Mouse (Mus musculus): ENCODE results near the gene Plekhg3.

The Plekhg3 gene

DNA sequence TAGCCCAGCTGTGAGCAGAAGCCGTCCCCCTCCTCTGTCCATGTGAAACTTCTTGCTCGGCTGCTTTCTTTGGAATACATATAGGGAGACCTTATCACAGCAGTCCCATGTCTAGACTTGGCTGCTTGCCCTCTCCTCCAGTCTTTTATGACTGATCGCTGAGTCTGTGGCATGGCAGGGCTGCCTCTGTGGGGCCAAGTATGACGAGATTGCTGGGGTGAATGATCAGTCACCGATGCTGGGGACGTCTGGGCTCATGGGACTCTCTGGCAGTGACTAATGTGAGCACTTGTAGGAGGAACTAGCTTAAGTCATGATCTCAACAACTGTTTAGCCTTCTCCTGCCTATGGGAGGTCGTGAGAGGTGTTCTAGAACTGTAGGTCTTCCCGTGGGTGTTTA, 21.6 kb downstream of the Plekhg3 start:
- peak; percentile 75 for DNase-seq (ENCODE audit: inconsistent ontology term)

DNA sequence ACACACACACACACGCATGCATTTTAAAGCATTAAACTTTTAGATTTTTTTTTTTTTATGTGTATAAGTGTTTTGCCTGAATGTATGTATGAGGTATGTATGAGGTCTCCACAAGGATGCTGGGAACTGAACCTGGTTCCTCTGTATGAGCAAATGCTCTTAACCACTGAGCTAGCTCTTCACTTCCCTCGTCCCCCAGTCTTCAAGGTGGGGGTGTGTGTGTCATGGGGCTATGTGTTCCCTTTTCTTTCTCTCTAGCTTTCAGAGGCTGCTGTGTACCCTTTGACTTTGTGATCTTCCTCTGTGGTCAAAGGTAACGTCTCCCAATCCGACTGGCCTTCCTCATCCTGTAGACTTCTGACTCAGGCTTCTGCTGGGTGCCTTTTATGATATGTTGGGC, 22.3 kb downstream of the Plekhg3 start:
- no peak for DNase-seq (ENCODE audit: inconsistent ontology term)

DNA sequence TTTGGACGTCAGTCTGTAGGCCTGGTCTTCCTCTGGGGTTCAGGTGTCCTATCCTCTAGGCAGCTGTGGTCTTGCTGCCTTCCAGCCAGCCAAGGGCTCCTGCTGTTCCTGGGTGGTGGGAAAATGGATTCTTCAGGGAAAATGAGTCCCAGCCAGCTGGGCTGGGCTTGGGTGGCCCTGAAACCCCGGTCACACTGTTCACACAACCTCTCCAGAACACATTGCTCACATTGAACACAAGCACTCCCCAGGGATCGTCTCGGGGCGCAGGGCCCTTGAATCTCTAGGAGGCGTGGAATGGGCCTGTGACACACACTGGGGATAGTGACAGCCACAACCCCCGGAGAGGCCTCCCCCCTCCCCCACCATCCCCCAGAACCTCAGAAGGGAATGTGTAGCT, 23.2 kb downstream of the Plekhg3 start:
- no peak for DNase-seq (ENCODE audit: inconsistent ontology term)

DNA sequence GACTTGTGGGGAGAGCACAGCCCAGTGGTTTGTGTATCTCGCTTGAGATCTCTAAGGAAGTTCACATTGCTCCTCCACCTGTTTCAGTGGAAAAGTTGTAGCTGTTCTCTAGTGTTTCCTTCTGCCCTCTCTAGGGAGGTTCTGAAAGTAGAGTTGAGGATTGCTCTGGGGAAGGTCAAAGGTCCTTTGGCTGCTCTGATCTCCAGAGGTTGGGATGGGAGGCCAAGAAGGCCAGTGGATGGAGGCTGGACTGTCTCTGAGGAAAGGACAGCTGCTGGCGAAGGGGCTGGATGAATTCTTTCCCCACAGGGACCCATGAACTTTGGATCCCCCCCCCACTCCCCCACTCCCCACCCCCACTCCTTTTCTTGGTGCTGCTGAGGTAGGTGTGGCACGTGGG, 23.7 kb downstream of the Plekhg3 start:
- no peak for DNase-seq (ENCODE audit: inconsistent ontology term)

DNA sequence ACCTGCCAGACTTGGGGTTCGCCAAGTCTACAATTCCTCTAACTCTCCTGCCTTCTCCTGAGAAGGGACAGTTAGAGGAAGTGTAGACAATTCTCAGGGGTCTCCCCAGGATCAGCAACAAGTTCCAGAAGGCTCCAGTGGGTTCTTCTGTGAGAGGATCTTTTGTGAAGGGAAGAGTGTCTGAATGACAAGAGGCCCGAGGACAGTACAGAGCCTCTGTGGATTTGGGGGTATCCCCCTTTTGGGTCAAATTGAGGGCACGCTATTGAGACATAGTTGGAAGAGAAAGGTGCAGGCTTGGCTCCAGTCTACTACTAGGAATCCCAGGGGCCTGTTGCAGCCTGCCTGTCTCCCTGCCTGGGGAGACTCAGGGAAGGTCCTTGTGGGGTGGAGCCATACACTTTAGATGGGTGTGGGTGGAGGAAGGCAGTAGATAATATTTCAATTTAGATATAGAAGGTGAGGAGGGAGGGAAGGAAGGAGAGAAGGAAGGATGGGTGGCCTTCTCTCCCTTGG, 24.2 kb downstream of the Plekhg3 start:
- DNase-seq (ENCODE audit: inconsistent ontology term) = no peak

DNA sequence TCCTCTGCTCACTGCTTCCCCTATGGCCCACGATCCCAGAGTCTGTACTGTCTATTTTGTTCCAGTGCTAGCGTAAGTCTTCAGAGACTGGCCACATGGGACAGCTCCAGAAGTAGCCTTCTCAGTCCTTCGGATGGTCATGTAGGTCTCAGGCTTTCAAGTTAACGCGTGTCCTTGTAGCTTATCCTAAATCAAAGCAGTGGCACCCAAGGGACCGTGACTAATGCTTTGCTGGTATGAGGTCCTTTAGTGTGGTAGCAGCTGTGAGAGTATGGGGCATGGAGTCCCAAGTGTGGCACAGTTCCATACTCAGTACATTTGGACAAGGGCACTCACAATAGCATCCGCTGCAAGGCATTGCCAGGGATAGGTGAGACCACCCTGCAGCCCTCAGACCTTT, 25.5 kb downstream of the Plekhg3 start:
- no peak for DNase-seq (ENCODE audit: inconsistent ontology term)

DNA sequence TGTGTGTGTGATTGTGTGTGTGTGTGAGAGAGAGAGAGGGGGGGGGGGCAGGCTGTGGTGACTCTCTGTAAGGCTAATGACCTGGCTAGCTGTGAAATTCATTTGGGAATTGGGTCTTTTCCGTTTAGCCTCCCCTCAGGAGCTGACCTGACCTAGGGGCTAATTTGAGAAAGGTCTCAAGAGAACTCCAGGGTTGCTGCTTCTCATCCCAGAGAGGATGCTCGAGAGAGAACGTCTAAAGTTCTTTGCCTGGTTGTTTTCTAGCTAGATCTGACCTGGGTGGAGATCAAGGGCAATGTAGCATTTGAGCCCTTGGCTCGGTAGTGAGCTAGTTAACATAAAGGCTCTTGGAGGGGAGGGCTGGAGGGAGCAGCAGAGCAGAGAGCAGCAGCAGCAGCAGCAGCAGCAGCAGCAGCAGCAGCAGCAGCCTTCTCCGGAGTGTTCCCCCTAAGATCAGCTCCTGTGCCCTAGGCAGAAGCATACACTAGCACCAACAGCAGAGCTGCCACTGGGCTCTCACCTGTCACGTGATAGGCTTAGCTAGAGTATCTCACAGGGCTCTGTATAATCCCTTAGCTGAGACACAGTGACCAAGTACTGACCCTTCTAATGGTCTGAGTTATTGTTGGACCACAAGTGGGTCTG, 26.2 kb downstream of the Plekhg3 start:
- DNase-seq (ENCODE audit: inconsistent ontology term) = no peak

DNA sequence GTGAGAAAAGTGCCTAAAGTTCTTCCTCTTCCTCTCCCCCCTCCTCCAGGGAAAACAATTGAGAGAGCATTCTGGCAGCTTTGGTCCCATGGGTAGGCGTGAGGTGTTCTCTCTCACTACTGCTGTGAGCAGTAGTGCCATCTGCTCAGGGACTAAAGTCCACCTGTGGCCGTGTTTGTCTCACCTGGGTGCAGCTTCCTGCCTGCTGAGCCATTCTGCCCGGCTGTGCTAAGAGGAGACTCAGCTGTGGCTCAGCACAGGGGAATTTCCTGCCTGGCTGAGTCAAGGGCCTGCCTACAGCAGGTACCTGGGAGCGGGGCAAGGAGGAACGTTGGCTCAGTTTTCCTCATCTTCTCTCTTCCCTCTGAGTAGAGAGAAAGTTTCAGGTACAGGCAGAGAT, 27.5 kb downstream of the Plekhg3 start:
- DNase-seq (ENCODE audit: inconsistent ontology term) = no peak

DNA sequence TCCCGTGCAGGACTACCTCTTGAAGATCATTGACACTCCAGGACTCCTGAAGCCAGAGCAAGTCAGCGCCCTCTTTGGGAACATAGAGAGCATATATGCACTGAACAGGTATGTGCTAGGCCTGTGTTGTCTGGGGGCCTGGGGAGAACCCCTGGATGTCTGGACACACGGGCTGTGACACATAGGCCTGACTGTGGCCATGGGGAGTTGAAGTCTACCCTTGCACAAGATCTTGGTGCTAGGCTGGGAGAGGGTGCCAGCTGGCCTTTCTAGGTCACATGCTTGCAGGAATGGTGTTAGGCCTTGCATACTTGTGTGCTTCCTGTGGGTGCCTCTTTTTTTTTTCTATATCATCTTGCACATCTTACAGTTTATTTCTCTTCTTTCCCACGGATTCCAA, 31.5 kb downstream of the Plekhg3 start:
- DNase-seq (ENCODE audit: inconsistent ontology term) = no peak

DNA sequence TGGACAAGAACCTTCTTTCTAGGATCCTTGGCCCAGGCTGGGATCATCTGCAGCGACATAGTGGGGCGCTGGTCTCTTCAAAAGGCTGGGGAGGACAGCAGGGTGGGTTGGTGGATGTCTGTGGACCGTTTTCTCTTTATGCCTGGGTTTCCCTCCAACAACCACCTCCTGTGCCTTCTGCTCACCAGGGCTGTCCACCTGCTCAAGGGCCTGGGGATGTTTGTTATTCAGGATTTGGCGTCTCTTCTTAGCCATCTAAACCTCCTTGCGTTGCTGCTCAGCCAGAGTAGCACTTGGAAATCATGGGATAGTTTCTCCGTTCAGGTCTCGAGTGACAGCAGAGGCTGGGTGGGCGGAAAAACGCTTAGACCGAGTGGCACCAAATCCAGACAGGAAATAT, 35.6 kb downstream of the Plekhg3 start:
- DNase-seq (ENCODE audit: inconsistent ontology term) = no peak

DNA sequence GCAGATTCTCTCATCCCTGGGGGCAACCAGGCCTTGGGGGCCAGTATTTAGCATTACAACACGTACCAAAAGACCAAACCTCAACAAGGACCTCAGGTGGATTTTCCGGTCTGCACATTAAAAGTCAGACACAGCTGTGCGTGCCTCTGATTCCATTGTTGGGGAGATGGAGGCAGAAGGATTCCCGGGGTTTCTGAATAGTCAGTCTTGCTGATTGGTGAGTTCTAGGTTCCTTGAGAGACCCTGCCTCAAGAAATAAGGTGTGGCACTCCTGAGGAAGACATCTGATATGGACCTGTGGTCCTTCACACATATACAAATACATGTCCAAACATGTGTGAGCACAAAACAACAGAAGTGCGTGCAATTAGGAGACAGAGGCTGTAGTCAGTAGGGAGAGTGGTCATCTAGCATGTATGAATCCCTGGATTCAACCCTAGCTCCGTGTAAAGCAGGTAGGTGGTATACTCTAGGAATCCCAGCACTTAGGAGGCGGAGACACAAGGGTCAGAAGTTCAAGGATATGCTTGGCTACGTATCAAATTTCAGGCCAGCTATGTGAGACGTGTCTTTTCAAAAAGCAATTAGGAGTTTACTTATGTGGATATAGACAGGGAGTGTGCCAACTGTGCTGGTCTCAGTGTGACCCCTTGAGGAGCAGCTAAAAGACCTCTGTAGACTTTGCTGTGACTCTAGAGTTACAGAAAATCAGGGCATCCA, 39.7 kb downstream of the Plekhg3 start:
- DNase-seq (ENCODE audit: inconsistent ontology term) = no peak

DNA sequence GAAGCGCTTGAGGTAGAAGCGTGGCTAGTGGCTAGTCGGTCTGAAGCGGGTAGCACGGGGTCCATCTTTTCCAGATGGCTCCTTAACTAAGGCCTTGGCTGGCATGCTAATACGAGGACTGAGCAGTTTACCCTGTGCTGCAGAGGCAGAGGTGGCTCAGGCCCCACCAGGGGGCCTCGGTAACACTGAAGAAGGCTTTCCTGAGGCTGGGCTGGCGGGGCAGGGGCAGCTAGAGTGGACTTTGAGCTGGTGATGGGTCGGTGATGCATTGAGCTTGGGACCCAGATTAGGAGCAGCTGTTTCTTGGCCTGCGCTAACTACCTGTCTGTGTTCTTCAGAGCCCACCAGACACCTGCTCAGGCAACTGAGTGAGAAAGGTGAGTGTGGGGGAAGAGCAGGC, 40.6 kb downstream of the Plekhg3 start:
- DNase-seq (ENCODE audit: inconsistent ontology term) = no peak

DNA sequence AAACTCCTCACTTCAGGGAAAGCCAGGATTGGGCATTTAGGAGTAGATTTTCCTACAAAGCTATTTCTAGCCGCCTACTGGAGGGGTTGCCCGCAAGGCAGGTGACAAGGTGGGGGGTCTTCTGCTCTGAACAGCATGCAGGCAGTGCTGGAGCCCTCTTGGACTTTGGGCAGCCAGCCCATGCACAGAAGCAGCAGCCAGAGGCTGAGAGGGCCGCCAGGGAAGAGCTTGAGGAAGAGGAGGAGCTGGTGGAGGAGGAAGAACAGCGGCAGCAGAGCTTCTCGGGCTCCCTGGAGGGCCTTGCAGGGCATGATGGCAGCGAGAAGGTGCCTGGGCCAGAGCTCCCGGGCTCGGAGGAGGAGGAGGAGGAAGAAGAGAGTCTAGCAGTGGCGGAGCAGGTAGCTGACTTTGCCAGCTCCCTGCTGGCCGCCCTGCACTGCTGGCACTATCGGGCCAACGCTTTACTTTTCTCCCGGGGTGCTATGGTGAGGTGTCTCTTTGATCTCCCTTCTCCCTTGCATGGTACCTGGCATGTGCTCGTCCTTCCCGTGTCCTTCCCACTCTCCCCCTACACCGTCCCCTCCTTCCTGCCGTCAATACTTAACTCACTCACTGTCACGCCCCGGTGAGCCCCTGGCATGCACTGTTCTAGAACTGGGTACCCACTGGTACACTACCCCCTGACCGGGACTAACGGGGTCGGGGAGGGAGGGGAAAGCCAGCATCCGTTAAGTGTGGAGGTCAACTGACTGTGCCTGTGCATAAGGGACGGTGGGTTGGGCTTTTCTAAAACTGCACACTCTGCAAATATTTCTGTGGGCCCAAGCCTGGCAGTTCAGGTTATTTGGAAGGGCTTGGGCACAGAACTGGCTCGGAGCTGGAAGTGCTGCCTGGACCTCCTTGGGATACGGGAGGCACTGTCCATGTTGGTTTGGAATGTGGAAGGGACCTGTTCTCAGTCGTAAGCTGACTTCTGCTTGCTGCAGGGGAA, 41.9 kb downstream of the Plekhg3 start:
- DNase-seq (ENCODE audit: inconsistent ontology term) = peak; percentile 48

DNA sequence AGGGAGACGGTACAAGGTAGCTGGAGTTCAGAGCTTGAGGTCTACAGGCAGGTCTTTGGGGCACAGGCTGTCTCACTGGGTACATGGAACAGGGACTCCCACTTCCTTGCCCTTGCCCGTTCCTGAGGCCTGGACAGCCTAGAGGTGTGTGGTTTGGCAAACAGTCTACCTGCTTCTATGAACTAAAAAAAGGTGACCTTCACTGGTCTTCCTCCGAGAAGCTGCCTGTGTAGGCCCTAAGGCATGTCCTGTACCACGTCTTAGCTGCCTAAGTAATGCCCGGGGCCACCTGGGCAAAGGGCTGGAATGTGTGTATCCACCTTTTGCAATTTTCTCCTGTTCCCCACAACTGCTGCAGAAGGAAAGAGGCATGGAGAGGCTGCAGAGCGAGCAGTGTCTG, 42.7 kb downstream of the Plekhg3 start:
- no peak for DNase-seq (ENCODE audit: inconsistent ontology term)

DNA sequence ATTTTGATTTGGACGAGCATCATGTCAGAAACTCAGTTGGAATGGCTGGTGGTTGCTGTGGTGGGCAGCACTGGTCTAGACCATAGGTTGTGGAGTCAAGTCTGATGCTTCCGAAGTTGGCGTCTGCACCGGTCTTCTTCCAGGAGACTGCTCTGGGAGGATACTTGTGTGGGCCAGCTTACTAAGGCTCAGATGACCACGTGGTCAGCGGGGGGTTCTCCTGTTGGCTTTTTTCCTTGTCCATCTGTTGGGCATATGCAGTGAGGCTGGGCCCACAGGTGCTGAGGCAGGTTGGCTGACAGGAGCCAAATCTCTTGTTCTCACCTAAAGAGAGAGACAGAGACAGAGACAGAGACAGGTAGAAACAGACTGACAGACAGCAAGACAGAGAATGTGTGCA, 44.1 kb downstream of the Plekhg3 start:
- no peak for DNase-seq (ENCODE audit: inconsistent ontology term)

DNA sequence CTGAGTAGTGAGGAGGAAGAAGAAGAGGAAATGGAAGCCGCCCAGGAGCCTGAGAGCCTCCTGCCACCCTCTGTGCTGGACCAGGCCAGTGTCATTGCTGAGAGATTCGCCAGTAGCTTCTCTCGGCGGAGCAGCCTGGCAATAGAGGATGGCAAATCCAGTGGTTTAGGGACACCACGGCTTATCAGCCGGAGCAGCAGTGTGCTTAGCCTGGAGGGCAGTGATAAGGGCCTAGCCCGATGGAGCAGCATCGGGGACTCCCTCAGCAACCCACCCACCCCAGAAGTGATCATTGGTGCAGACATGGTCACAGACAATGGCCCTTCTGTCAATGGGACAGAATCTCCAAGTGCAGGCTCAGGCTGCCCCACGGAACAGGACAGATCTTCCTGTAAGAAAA, 45.4 kb downstream of the Plekhg3 start:
- DNase-seq (ENCODE audit: inconsistent ontology term) = no peak

DNA sequence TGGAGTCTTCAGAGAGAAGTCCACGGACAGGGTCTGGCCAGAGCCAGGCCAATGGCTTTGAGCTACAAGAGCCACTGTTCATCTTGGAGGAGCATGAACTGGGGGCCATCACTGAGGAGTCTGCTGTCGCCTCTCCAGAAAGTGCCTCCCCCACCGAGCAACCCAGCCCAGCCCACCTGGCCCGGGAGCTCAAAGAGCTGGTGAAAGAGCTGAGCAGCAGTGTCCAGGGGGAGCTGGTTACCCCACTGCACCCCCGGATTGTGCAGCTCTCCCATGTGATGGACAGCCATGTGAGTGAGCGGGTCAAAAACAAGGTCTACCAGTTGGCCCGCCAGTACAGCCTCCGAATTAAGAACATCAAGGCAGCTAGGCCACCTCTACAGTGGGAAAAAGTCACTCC, 46.1 kb downstream of the Plekhg3 start:
- DNase-seq (ENCODE audit: inconsistent ontology term) = no peak

DNA sequence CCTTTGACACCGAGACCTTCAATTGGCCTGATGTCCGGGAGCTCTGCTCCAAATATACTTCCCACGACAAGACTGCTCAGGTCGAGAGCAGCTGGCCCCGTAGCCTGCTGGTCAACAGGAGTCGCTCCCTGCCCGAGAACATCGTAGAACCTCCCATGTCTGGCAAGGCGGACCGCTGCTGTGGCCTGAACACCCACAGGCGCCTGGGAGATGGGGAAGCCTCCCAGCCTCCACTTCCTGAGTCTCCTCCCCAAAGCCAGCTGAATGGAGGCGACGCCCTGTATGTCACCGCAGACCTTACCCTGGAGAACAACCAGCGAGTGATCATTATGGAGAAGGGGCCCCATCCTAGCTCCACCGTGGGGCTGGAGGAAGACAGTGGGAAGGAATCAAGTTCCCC, 47.2 kb downstream of the Plekhg3 start:
- DNase-seq (ENCODE audit: inconsistent ontology term) = no peak

DNA sequence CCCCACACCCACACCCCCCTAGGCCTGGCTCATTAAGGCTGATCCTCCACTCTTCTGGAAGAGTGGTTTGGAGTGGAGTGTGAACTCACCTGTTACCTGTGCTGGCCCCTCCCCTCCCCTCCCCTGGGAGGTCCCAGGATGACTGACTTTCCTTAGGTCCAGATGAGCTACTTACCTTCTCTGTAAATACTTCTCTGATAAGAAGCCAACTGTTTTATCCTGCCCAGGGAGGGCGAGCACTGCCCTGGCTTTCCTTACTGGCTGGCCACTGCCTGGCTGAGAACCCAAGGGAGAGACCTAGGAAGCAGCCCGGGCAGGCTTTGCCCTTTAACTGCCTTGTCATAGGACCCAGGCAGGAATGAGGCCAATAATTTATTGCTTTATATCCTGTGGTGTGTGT, 47.8 kb downstream of the Plekhg3 start:
- no peak for DNase-seq (ENCODE audit: inconsistent ontology term)

DNA sequence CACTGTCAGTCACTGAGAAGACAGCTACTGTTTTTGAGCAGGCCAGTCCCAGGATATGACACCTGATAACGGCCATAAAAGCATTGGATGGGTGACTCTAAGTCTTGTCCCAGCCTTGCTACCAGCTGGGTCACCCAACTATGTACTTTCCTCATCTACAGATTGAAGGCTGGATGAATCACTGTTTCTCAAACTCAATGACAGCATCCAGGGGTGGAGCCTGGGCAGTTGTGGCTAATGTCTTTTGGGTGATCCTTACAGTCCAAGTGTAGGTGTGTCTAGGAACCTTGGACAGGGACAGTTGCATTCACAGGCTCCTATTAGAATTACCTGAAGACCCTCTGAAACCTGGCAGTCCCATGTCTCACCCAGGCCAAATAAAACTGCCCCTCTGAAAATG, 49.1 kb downstream of the Plekhg3 start:
- DNase-seq (ENCODE audit: inconsistent ontology term) = no peak

DNA sequence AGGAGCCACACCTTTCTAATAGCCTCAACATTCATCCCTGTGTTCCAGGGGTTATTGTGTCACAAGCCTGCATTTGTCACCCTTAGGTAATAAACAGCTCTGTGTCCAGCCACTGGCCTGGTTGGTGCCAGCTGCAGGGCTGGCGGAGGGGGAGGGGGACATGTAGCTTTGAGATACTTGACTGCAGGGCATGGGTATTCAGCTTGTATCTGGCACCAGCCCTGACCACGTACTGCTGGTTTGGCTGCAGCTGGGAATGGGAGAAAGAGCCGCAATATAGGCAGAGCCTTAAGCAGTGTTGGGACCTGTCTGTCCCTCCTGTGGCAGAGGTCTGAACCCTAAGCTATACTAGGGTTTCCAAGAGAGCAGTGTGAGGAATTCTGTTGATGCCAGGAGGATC, 51.4 kb downstream of the Plekhg3 start:
- peak; percentile 47 for DNase-seq (ENCODE audit: inconsistent ontology term)

DNA sequence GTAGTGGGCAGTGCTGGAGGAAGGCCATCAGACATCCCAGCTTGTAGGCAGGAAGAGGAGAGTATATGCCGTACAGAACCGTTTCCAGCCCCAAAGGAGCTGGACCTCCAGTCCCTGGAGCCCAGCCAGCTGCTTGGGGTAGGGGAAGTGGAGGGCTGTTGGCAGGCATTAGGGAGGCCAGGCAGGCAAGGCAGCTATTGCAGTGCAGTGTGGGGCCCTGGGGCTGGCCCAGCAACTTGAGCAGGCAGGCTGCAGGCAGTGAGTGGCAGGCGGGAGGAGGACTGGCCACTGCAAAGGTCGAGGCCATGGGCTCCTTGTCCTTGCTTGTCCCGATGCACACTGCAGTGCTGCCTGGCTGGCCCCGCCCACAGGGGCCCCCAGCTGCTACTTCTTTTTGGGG, 52.1 kb downstream of the Plekhg3 start:
- DNase-seq (ENCODE audit: inconsistent ontology term) = peak; percentile 65
